Mouse (Mus musculus) ES-Bruce4 (cell line): ENCODE results near the gene Sgms2. TPM values are rescaled to one million over a fixed set of nuclear protein-coding genes. Genes with fewer than 3 reads are reported as not detected.

Source experiments
- H3K27ac ChIP-seq: 2 replicates; pipeline ENCODE4 v1.5.1; 2012; ENCODE audit warnings: low read length, inconsistent platforms; ENCODE audit not compliant: insufficient read depth
- H3K27me3 ChIP-seq: 2 replicates; pipeline ENCODE4 v1.6.1; 2012; ENCODE audit warnings: mild to moderate bottlenecking, low read length, inconsistent platforms; ENCODE audit not compliant: control insufficient read depth, poor library complexity, insufficient read depth, severe bottlenecking
- H3K36me3 ChIP-seq: 2 replicates; pipeline ENCODE4 v1.6.1; 2012; ENCODE audit warnings: inconsistent platforms, mild to moderate bottlenecking, low read length, moderate library complexity; ENCODE audit not compliant: control insufficient read depth, poor library complexity, insufficient read depth, severe bottlenecking
- H3K4me1 ChIP-seq: one replicate; pipeline ENCODE4 v1.8.1; 2011; ENCODE audit warnings: low read length; ENCODE audit not compliant: control insufficient read depth, insufficient read depth
- H3K4me3 ChIP-seq: 2 replicates; pipeline ENCODE4 v1.5.1; 2011; ENCODE audit warnings: low read depth, mild to moderate bottlenecking, low read length
- H3K9ac ChIP-seq: 2 replicates; pipeline ENCODE4 v1.6.1; 2012; ENCODE audit warnings: low read depth, mild to moderate bottlenecking, inconsistent platforms; ENCODE audit not compliant: poor library complexity, severe bottlenecking
- H3K9me3 ChIP-seq: replicated peaks from 2 replicates; pipeline ENCODE4 v1.6.1; 2012; ENCODE audit warnings: mild to moderate bottlenecking, low read length, inconsistent platforms; ENCODE audit not compliant: control insufficient read depth, poor library complexity, insufficient read depth, severe bottlenecking
- CTCF ChIP-seq: IDR thresholded peaks from one replicate; pipeline ENCODE4 v1.8.1; 2011; ENCODE audit warnings: low read depth, low read length
- EP300 ChIP-seq: IDR thresholded peaks from 2 replicates; pipeline ENCODE4 v1.6.1; 2011; ENCODE audit warnings: low read depth, low read length; ENCODE audit not compliant: insufficient read depth
- POLR2A ChIP-seq: IDR thresholded peaks from one replicate; pipeline ENCODE4 v1.8.1; 2011; ENCODE audit warnings: low read length; ENCODE audit not compliant: insufficient read depth
- polyA plus RNA-seq: library from polyadenylated mRNA; stranded (reverse); fragments of >200 nt; gene quantifications from 2 replicates; pipeline ENCODE4 v1.2.4, GENCODE M21; 2011; ENCODE audit warnings: low read depth; ENCODE audit not compliant: missing spikeins, insufficient read depth, insufficient read length

The Sgms2 gene
- polyA plus RNA-seq, 1 experiment = 2.2 TPM

- Histone ChIP-seq H3K9me3 (no peaks in the 10 kb centered on the region), H3K9ac (no peak overlapping the region), H3K4me1 (no peaks in the 10 kb centered on the region), H3K27me3 (no peaks in the 10 kb centered on the region), H3K4me3 (no peak overlapping the region), H3K27ac (no peak overlapping the region), H3K36me3 (no peaks in the 10 kb centered on the region)
- TF ChIP-seq EP300 (no peak), POLR2A (no peak)
Observed at GRCm38 (mm10) chr3:131501677-131502370, 10.6 kb upstream of the Sgms2 start.

DNA sequence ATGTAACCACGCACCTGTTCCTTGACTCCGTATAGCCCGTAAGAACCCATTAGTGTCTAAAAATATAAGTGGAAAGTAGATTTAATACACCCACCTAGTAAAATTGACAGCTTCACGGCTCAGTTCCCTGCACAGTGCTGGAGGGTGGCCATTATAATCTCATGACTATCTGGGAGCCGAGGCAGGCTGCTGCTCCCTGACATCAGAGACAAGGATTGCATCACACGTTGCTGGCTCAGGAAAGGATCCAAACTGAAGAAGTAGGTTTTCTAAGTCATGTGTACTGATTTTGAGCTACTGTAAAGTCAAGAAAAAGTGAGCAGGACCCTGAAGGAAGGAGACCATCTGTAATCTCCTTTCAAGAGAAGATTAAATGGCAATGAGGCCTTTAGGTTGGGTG is 8.4 kb upstream of the Sgms2 start:
- H3K27ac ChIP-seq = no peak overlapping the region
- TF ChIP-seq CTCF (no peak), POLR2A (no peak), EP300 (no peak)
- no peak overlapping the region for H3K9ac ChIP-seq
- no peaks in the 10 kb centered on the region for H3K9me3 ChIP-seq
- H3K36me3 ChIP-seq = no peaks in the 10 kb centered on the region
- no peaks in the 10 kb centered on the region for H3K4me1 ChIP-seq
- no peaks in the 10 kb centered on the region for H3K27me3 ChIP-seq
- no peak overlapping the region for H3K4me3 ChIP-seq

DNA sequence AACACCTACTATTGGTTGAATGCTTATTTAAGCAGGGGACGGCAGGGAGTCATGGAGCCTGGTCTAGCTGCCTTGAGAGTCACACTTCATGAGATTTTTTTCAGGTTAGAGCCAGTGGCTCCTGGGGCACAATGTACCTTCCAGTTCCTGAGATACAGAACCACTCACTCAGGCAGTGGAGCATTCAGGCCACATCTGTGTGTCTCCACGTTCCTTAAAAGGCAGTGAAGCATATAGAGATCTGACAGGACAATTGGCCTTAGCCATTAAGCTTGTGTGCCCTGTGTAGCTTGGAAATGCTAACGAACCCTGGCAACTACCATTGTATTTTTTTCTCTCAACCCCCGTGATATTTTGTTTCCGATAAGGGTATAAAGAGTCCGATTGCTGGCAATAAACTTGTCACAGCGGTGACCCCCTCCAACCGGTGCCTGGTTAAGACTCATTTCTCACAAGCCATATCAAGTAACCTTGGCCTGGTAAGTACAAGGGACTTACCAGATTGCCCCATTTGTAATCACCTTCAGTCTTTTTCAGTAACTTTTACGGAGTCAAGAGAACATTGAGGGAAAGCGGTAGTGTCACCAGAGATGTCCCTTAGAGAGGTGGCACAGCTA is 5.4 kb upstream of the Sgms2 start:
- Histone ChIP-seq H3K9me3 (no peaks in the 10 kb centered on the region), H3K36me3 (no peaks in the 10 kb centered on the region)
- TF ChIP-seq POLR2A = no peak
- TF ChIP-seq EP300 = no peak
- TF ChIP-seq CTCF = no peak

DNA sequence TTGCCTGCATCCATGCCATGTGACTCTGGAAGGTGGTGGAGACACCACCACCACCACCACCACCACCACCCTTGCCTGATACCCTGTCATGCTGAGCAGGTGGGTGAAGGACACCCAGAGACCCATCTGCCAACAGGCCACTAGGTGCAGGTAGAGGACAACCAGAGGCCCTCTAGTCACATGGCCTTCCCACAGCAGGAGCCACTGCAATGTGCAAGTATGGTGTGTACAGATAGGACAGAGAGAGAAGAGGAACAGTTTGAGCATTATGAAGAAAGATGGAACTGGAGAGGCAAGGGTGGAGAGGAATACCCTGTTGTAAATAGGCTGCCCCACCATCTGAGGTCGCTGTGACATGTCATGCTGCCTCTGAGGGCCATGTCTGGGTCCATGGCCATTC is 3.9 kb upstream of the Sgms2 start:
- Histone ChIP-seq H3K9me3 (no peaks in the 10 kb centered on the region), H3K27ac (no peak overlapping the region)

More for the DNA sequence above, 5.4 kb upstream of the Sgms2 start:
- Histone ChIP-seq H3K4me1 (no peaks in the 10 kb centered on the region), H3K27me3 (peaks cover 4% of the 10 kb centered on the region; the same call in 1 of the 2 replicates), H3K4me3 (no peak overlapping the region), H3K27ac (no peak overlapping the region), H3K9ac (no peak overlapping the region)

GRCm38 (mm10) chr3:131493194-131493593 is 2.0 kb upstream of the Sgms2 start:
- Histone ChIP-seq H3K9me3 (no peaks in the 10 kb centered on the region), H3K9ac (no peak overlapping the region), H3K4me1 (no peaks in the 10 kb centered on the region), H3K36me3 (no peaks in the 10 kb centered on the region), H3K27ac (no peak overlapping the region), H3K4me3 (no peak overlapping the region), H3K27me3 (peaks cover 6% of the 10 kb centered on the region; the same call in 1 of the 2 replicates)
- TF ChIP-seq CTCF = no peak
- no peak for TF ChIP-seq POLR2A
- TF ChIP-seq EP300 = no peak

More for the DNA sequence above, 3.9 kb upstream of the Sgms2 start:
- Histone ChIP-seq H3K4me1 (no peaks in the 10 kb centered on the region), H3K9ac (no peak overlapping the region), H3K27me3 (peaks cover 6% of the 10 kb centered on the region; the same call in 1 of the 2 replicates), H3K4me3 (no peak overlapping the region), H3K36me3 (no peaks in the 10 kb centered on the region)
- TF ChIP-seq POLR2A = no peak
- TF ChIP-seq EP300 = no peak
- no peak for TF ChIP-seq CTCF

- Histone ChIP-seq H3K27ac (no peak overlapping the region), H3K4me1 (no peaks in the 10 kb centered on the region), H3K27me3 (peaks cover 6% of the 10 kb centered on the region; the same call in 1 of the 2 replicates), H3K4me3 (no peak overlapping the region), H3K9me3 (no peaks in the 10 kb centered on the region), H3K9ac (no peak overlapping the region), H3K36me3 (no peaks in the 10 kb centered on the region)
- TF ChIP-seq EP300 (no peak), CTCF (no peak), POLR2A (no peak)
Observed at GRCm38 (mm10) chr3:131491980-131492379, 769 bp upstream of the Sgms2 start.
